Mouse (Mus musculus) lung, postnatal 0 days (tissue): ENCODE measurements around the gene Gk5.

Source experiments
- CTCF ChIP-seq: IDR thresholded peaks from 2 replicates; pipeline ENCODE4 v1.5.1; 2016; ENCODE audit warnings: antibody characterized with exemption, mild to moderate bottlenecking
- EP300 ChIP-seq: IDR thresholded peaks from 2 replicates; pipeline ENCODE4 v1.6.1; 2016; ENCODE audit warnings: antibody characterized with exemption, mild to moderate bottlenecking, control low read depth

- no peak for TF ChIP-seq EP300
- no peak for TF ChIP-seq CTCF
Observed at GRCm38 (mm10) chr9:96217299-96217698, 98.1 kb downstream of the Gk5 start.
